Mouse (Mus musculus) heart, postnatal 10 days (tissue): ENCODE data around the gene Sh3bp5. TPM values are rescaled to one million over a fixed set of nuclear protein-coding genes. Genes with fewer than 3 reads are reported as not detected.
"Not testable (repeated sequence)": the region's sequence is repeated elsewhere in the genome, so short reads cannot be mapped to it uniquely, and the experiment has no call there.

ENCODE experiments used
- DNase-seq, 2 experiments: peaks; one replicate each; pipeline ENCODE4 v3.0.0; 2021
- intact Hi-C: fragments of 180-260 bp; cut with DNase I; formaldehyde crosslinking; loops from one replicate; pipeline ENCODE4 v1.15.1; 2025
- total RNA-seq, 2 experiments: library from RNA; stranded (reverse); gene quantifications; 2 replicates each; pipeline ENCODE4 v1.2.3; 2021

The Sh3bp5 gene
- total RNA-seq, result 10 to 100 TPM; 59.7 to 65.1 TPM

GRCm38 (mm10) chr14:31435930-31436693, at the start of gene Sh3bp5:
Gene Sh3bp5, minus strand, starts transcription at chr14:31436078.
- peak; percentile 97 for DNase-seq
- intact Hi-C loops, result loop anchor here (1.0 to 2.0 kb wide), 3 partner anchors 19 to 50 kb away; no protein-coding TSS in a partner anchor

GRCm38 (mm10) chr14:31482417-31482816, 46.5 kb upstream of the Sh3bp5 start:
- no peak for DNase-seq
- intact Hi-C loops, result no loop called here

GRCm38 (mm10) chr14:31473297-31473696, 37.4 kb upstream of the Sh3bp5 start:
- no peak for DNase-seq
- intact Hi-C loops, result loop anchor here (2.0 kb wide), 2 partner anchors 36 to 200 kb away; partner anchors contain the start of gene Sh3bp5

GRCm38 (mm10) chr14:31472451-31473061, 36.7 kb upstream of the Sh3bp5 start:
- peak; percentile 67 to 81 for DNase-seq
- intact Hi-C loops, result loop anchor here (1.0 to 2.0 kb wide), 4 partner anchors 36 to 200 kb away; partner anchors contain the start of gene Sh3bp5

- no peak for DNase-seq
- intact Hi-C loops, result no loop called here
Observed at GRCm38 (mm10) chr14:31469711-31470110, 33.8 kb upstream of the Sh3bp5 start.

GRCm38 (mm10) chr14:31464176-31464575, 28.3 kb upstream of the Sh3bp5 start:
- DNase-seq, result peak in 1 of 2 experiments; percentile 41
- intact Hi-C loops, result no loop called here

- intact Hi-C loops, result no loop called here
Observed at GRCm38 (mm10) chr14:31462886-31463285, 27.0 kb upstream of the Sh3bp5 start.

GRCm38 (mm10) chr14:31462226-31462625, 26.3 kb upstream of the Sh3bp5 start:
- intact Hi-C loops, result not testable (repeated sequence)
- peak; percentile 37 to 38 for DNase-seq

More at GRCm38 (mm10) chr14:31462886-31463285, 27.0 kb upstream of the Sh3bp5 start:
- DNase-seq, result peak; percentile 66

- DNase-seq, result peak; percentile 44 to 60
- intact Hi-C loops, result no loop called here
Observed at GRCm38 (mm10) chr14:31458006-31458405, 22.1 kb upstream of the Sh3bp5 start.

GRCm38 (mm10) chr14:31456064-31456721, 20.3 kb upstream of the Sh3bp5 start:
- DNase-seq, result no peak
- intact Hi-C loops, result no loop called here

GRCm38 (mm10) chr14:31454849-31455566, 19.1 kb upstream of the Sh3bp5 start:
- intact Hi-C loops, result no loop called here
- no peak for DNase-seq

- not testable (repeated sequence) for DNase-seq
Observed at GRCm38 (mm10) chr14:31453946-31454345, 18.1 kb upstream of the Sh3bp5 start.

GRCm38 (mm10) chr14:31448994-31449393, 13.1 kb upstream of the Sh3bp5 start:
- intact Hi-C loops, result no loop called here

More at GRCm38 (mm10) chr14:31453946-31454345, 18.1 kb upstream of the Sh3bp5 start:
- intact Hi-C loops, result not testable (repeated sequence)

GRCm38 (mm10) chr14:31443616-31444015, 7.7 kb upstream of the Sh3bp5 start:
- intact Hi-C loops, result no loop called here
- no peak for DNase-seq

More at GRCm38 (mm10) chr14:31448994-31449393, 13.1 kb upstream of the Sh3bp5 start:
- no peak for DNase-seq

GRCm38 (mm10) chr14:31440725-31441124, 4.8 kb upstream of the Sh3bp5 start:
- no peak for DNase-seq
- intact Hi-C loops, result no loop called here

GRCm38 (mm10) chr14:31440230-31440629, 4.4 kb upstream of the Sh3bp5 start:
- no peak for DNase-seq
- intact Hi-C loops, result no loop called here

- no peak for DNase-seq
- intact Hi-C loops, result no loop called here
Observed at GRCm38 (mm10) chr14:31439279-31439678, 3.4 kb upstream of the Sh3bp5 start.

- intact Hi-C loops, result loop anchor here (2.0 kb wide), 1 partner anchor 35 kb away; no protein-coding TSS in a partner anchor
- no peak for DNase-seq
Observed at GRCm38 (mm10) chr14:31437826-31438529, 2.1 kb upstream of the Sh3bp5 start.

GRCm38 (mm10) chr14:31435018-31435915, 611 bp downstream of the Sh3bp5 start:
- intact Hi-C loops, result loop anchor here (2.0 kb wide), 1 partner anchor 18 kb away; no protein-coding TSS in a partner anchor
- DNase-seq, result peak; percentile 44 to 56
